Mouse (Mus musculus) lung, embryonic 16.5 days (tissue): ENCODE results near the gene Mrgpra4. TPM values are rescaled to one million over a fixed set of nuclear protein-coding genes. Genes with fewer than 3 reads are reported as not detected.

Experiments used
- ATAC-seq: fragments of 200-750 bp; cut with Nextera tagmentation; 2 replicates; pipeline ENCODE4 v1.8.0; 2017; ENCODE audit warnings: low read depth, mild to moderate bottlenecking, moderate library complexity
- H3K27ac ChIP-seq: fragments of 300-500 bp; sonication (generic); 2 replicates; pipeline ENCODE4 v1.5.1; 2014; ENCODE audit warnings: mild to moderate bottlenecking, control low read depth, low read length
- H3K27me3 ChIP-seq: fragments of 300-500 bp; sonication (generic); 2 replicates; pipeline ENCODE4 v1.6.1; 2014; ENCODE audit warnings: low read depth, low read length, mixed read lengths; ENCODE audit not compliant: control insufficient read depth, insufficient read depth
- H3K36me3 ChIP-seq: fragments of 300-500 bp; sonication (generic); 2 replicates; pipeline ENCODE4 v1.6.1; 2014; ENCODE audit warnings: low read length; ENCODE audit not compliant: control insufficient read depth, insufficient read depth
- H3K4me1 ChIP-seq: fragments of 300-500 bp; sonication (generic); replicated peaks from 2 replicates; pipeline ENCODE4 v1.6.1; 2014; ENCODE audit warnings: low read length, mixed read lengths; ENCODE audit not compliant: control insufficient read depth, insufficient read depth
- H3K4me2 ChIP-seq: fragments of 300-500 bp; sonication (generic); 2 replicates; pipeline ENCODE4 v1.6.1; 2014; ENCODE audit warnings: low read depth, low read length, control low read depth
- H3K4me3 ChIP-seq: fragments of 300-500 bp; sonication (generic); 2 replicates; pipeline ENCODE4 v1.5.1; 2014; ENCODE audit warnings: mild to moderate bottlenecking, low read length, control low read depth
- H3K9ac ChIP-seq: fragments of 300-500 bp; sonication (generic); 2 replicates; pipeline ENCODE4 v1.6.1; 2014; ENCODE audit warnings: low read length, control low read depth
- H3K9me3 ChIP-seq: fragments of 300-500 bp; sonication (generic); 2 replicates; pipeline ENCODE4 v1.6.1; 2016; ENCODE audit warnings: low read length; ENCODE audit not compliant: control insufficient read depth
- WGBS: fragments of 180-500 bp; shearing (Covaris S2); extraction: QIAGEN DNeasy Blood & Tissue Kit; methylation state at CpG from one replicate; pipeline ENCODE4 v1.1.7; 2014; 5-methylcytosine and 5-hydroxymethylcytosine counted together
- polyA plus RNA-seq: library from polyadenylated mRNA; unstranded; fragments of >200 nt; fragmentation: Nextera tagmentation; extraction: Ambion mirVana; gene quantifications from 2 replicates; pipeline ENCODE4 v1.2.1, GENCODE M21; 2015

The Mrgpra4 gene
- polyA plus RNA-seq, result not detected in 2 replicates

- Histone ChIP-seq H3K4me3 (no peak within 1 kb of the TSS), H3K4me2 (no peak within 1 kb of the TSS), H3K36me3 (no peaks in the 10 kb centered on the region), H3K9ac (no peak within 1 kb of the TSS), H3K9me3 (no peaks in the 10 kb centered on the region), H3K4me1 (no peaks in the 10 kb centered on the region), H3K27ac (no peak within 1 kb of the TSS), H3K27me3 (no peaks in the 10 kb centered on the region)
- WGBS, result 41% methylated on average over 1 of the region's 1 CpGs
- ATAC-seq, result no peak
These were observed at the start of gene Mrgpra4 for GRCm38 (mm10) chr7:47981995-47982394. Gene Mrgpra4, minus strand, starts transcription at chr7:47982095.

GRCm38 (mm10) chr7:48027497-48027896 lies 45.6 kb upstream of the Mrgpra4 start, which contains the start of gene Mrgprx1:
Gene Mrgprx1, minus strand, starts transcription at chr7:48027597.
- Histone ChIP-seq H3K9me3 (no peaks in the 10 kb centered on the region; the same call in 1 of the 2 replicates), H3K4me2 (no peak within 1 kb of the TSS), H3K4me3 (no peak within 1 kb of the TSS), H3K4me1 (no peaks in the 10 kb centered on the region), H3K27ac (no peak within 1 kb of the TSS), H3K27me3 (no peaks in the 10 kb centered on the region), H3K9ac (no peak within 1 kb of the TSS), H3K36me3 (no peaks in the 10 kb centered on the region)
- ATAC-seq, result no peak
- WGBS, result 68% methylated on average over 3 of the region's 3 CpGs

- Histone ChIP-seq H3K9me3 (no peaks in the 10 kb centered on the region), H3K9ac (no peak overlapping the region), H3K4me3 (no peak overlapping the region), H3K27me3 (no peaks in the 10 kb centered on the region), H3K4me1 (no peaks in the 10 kb centered on the region), H3K4me2 (no peak overlapping the region), H3K36me3 (no peaks in the 10 kb centered on the region), H3K27ac (no peak overlapping the region)
- 47% methylated on average over 2 of the region's 2 CpGs for WGBS
- ATAC-seq, result no peak
These were observed 36.0 kb upstream of the Mrgpra4 start for GRCm38 (mm10) chr7:48017874-48018273.

GRCm38 (mm10) chr7:47995689-47996088 lies 13.8 kb upstream of the Mrgpra4 start:
- Histone ChIP-seq H3K9me3 (no peaks in the 10 kb centered on the region), H3K9ac (no peak overlapping the region), H3K4me1 (no peaks in the 10 kb centered on the region), H3K4me2 (no peak overlapping the region), H3K27ac (no peak overlapping the region), H3K36me3 (no peaks in the 10 kb centered on the region), H3K27me3 (no peaks in the 10 kb centered on the region), H3K4me3 (no peak overlapping the region)
- no peak for ATAC-seq
- WGBS, result 59% methylated on average over 3 of the region's 3 CpGs

- no peaks in the 10 kb centered on the region for H3K9me3 ChIP-seq
- H3K4me3 ChIP-seq, result no peak overlapping the region
- ATAC-seq, result no peak
- 50% methylated on average over 1 of the region's 1 CpGs for WGBS
- no peaks in the 10 kb centered on the region for H3K4me1 ChIP-seq
- H3K9ac ChIP-seq, result no peak overlapping the region
- H3K27ac ChIP-seq, result no peak overlapping the region
- no peak overlapping the region for H3K4me2 ChIP-seq
- H3K27me3 ChIP-seq, result no peaks in the 10 kb centered on the region
- no peaks in the 10 kb centered on the region for H3K36me3 ChIP-seq
These were observed 4.9 kb upstream of the Mrgpra4 start for GRCm38 (mm10) chr7:47986752-47987151.

Other genes with a start within 250 kb of the Mrgpra4 start
- gene Mrgprx1, start 45.5 kb upstream of the Mrgpra4 start, polyA plus RNA-seq, result not detected in 2 replicates
- not detected in 2 replicates for gene Mrgprb5, start 186.9 kb upstream of the Mrgpra4 start, polyA plus RNA-seq
- not detected in 2 replicates for gene Mrgprb4, start 217.2 kb upstream of the Mrgpra4 start, polyA plus RNA-seq